Mouse (Mus musculus): ENCODE measurements around the gene Dnajc17.

Gene Dnajc17

DNA sequence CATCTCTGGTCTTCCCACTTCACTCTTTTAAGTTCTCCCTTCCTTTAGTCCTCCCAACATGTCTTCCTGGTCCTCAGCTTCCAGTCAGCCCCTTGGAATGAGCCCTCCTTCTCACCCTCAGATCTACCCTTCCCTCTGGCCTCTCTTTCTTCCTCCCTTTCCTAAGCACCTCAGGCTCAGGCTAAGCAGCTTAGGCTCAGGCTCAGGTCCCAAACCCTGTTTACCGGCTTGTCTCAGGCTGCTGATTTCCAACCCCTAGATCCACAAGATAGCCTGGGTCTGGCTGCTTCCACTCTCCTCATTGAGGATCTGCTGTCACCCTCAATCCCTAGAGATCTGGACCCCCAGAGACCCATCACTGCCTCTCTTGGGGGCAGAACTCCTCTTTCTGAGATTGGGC is 10.5 kb downstream of the Dnajc17 start:
- in situ Hi-C loops (cut with MboI) = no loop called here

DNA sequence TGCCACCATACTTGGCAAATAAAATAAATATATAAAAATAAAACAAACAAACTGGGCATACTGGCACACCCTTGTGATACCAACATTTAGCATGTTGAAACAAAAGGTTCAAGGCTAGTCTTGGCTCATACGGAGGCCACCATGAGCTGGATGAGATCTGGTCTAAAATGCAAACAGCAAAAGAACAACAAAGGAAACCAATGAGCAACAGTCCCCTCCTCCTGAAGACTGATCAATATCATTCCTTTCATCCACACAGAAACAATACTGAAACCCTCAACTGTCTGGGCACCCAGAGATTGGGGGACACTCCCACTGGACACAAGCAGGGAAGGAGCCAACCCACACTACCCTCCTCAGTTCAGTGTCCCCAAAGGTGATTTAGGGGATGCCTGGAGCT is 11.1 kb downstream of the Dnajc17 start:
- in situ Hi-C loops (cut with MboI) = no loop called here

DNA sequence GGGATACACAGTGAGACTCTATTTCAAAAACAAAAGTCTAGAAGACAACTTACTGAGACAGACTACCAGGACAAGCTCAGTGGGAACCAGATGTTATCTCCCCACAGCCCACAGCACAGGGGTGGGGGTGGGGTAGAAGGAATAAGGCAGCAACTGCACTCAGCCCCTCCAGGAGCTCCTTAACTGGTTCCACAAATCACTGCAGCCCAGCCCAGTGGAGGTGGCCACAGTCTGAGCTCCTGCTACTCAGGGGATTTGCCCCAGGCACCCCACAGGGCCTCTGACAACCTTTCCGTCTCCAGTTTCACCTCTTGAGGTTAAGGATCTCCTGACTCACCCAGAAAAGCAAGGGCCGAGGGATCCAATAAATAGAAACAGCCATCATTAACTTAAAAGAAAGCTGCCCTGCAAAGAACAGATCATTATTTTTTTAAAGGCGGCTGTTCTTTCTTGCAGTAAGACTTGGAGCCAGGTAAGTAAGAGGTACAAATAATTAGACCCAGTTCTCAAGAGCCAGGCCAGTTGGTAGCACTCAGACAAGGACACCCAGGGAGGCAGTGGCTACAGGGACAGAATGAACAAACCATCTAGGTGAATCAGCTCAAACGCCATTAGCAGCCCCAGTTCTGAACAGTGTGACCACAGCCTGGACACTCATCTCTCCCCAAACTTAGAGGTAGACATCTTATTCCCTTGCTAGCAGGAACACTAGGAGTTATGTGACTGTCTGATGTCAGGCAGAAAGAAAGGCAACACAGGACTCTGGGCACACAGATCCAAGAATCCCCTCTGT is 12.1 kb downstream of the Dnajc17 start:
- in situ Hi-C loops (cut with MboI) = no loop called here

DNA sequence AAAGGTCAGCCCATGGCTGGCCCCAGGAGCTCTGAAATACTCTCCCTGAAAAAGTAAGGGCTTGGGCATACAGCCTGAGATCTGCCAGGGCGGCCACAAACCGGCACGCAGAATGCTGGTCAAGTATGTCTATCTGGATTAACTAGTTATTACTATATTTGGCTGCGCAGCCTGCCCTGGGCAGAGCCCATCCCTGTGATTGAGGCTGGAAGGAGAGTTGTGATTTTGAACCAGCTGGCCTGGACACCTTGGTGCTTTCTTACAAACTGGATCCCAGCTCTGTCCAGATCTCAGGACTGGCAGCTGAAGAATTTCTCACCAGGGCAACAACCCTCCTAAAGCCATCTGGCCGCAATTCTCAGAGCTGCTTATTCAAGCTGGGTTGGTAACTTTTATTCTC is 14.5 kb downstream of the Dnajc17 start:
- in situ Hi-C loops (cut with MboI) = no loop called here

DNA sequence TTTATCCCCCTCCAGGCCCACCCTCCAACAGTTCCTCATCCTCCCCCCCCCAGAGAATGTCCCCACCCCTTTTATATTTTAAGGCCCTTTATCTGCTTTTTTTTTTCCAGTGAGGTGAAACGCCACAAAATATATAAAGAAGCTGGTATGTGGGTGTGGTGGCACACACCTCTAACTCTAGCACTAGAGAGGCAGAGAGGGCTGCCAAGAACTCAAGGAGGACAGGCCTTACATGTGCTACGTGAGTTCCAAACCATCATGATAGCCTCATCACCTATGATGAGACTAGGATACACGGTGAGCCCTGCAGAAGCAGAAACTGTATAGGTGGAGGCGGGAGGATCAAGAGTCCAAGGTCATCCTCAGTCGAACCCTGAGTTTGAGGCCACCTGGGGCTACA is 17.6 kb downstream of the Dnajc17 start:
- in situ Hi-C loops (cut with MboI) = no loop called here

DNA sequence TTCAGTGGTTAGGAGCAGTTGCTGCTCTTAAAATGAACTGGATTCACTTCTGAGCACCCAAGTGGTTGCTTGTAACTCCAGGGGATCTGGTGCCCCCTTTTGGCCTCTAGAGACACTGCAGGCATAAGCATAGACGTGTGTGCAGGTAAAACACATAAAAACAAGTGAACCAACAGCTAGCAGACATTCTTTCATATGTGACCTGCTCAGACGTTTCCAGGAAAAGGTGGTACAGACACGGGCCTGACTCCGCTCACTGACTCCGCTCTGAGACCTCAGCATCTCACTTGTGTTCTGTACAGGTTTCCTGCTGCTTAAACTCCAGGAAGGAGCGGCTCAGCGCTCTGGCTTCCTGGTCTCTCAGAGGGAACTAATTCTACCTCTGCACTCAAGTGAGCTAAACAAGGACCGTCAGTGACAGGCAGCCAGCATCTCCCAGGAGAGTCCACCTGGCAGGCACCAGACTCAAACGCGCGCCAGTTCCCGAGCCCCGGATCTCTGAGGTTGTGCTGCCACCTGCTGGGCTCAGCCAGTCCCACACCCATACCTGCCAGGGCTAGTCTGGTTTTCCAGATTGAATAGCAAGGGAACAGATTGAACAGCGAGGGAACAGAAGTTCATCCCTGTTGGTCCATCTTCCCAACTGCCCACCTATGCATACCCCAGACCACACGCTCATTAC is 19.4 kb downstream of the Dnajc17 start:
- in situ Hi-C loops (cut with MboI) = loop anchor here (10.0 kb wide), 1 partner anchor 144 kb away; the partner anchor contains the start of gene Knl1

DNA sequence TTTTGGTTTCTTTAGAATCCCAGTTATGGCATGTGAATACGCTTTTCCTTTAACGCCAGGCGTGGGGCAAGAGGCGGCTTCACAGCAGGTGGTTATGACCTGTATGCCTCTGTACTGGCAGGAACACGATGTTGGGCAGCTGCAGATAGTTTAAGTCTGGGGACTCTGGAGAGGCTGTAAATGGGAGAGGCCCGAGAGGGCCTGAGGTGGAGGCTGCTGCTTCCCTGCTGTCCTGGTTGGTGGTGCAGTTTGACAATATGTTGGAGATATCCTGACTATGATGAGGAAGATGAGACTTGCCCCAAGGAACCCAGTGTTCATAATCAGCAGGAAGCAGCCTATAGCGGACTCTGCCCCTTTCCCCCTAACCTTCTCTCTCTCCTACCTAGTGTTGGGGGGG is 25.7 kb downstream of the Dnajc17 start:
- in situ Hi-C loops (cut with MboI) = loop anchor here (10.0 kb wide), 1 partner anchor 138 kb away; the partner anchor contains the start of gene Knl1

DNA sequence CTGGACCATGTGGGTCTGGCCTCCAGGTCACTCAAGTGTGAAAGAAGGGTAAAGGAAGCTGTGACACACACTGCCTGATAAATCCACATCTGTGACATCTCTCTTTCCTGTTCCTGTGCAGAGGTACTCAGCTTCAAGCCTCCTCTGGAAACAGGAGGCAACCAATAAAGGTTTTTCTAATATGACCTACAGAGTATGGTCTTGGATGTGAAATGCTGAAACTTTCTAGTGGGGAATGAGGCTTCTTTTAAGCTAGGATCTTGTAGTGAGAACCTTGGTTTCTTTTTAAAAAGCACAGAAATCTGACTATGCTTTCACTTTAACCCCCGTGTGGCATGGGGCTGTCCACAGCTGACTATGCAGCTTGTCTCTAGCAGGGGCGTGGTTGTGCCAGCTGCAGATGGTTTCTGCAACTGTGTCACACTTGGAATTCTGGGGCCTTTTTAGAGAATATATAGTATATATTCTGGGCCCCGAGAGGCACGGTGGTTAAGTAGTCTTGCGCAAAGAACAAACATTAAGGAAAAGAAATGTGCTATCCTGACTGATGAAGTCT is 31.1 kb downstream of the Dnajc17 start:
- in situ Hi-C loops (cut with MboI) = no loop called here

DNA sequence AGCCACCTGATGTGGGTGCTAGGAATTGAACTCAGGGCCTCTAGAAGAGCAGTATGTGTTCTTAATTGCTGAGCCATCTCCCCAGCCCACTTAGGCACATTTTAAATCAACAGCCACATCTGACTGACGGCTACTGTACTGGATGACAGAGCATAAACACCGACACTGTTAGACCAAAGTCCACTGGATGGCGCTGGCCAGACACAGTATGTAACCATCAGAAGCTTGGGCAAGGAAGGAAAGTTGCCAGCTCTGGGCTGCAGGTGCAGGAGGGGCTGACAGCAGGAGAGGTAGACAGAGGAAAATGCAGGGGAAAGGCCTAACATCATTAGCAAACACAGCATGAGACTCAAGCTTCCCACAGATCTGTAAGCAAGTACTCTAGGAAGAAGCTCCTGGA is 31.8 kb downstream of the Dnajc17 start:
- in situ Hi-C loops (cut with MboI) = no loop called here

DNA sequence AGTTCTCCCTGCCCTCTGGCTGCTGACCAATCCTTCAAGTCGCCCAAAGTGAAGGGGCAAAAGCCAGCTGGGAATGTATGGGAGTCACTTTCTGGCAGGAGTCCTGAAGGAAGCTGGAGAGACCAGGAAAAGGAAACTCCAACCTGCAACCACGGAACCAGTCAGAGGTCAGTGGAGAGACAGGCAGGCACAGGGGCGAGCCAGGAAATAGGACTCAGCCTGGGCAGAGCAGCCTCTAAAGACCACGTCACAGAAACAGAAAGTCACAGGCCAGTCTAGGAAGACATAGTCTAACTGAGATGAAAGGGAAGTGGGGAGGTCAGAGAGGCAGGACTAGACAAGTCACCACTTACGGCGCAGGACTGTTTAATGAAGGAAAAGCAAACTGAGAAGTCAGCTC is 33.0 kb downstream of the Dnajc17 start:
- in situ Hi-C loops (cut with MboI) = no loop called here

DNA sequence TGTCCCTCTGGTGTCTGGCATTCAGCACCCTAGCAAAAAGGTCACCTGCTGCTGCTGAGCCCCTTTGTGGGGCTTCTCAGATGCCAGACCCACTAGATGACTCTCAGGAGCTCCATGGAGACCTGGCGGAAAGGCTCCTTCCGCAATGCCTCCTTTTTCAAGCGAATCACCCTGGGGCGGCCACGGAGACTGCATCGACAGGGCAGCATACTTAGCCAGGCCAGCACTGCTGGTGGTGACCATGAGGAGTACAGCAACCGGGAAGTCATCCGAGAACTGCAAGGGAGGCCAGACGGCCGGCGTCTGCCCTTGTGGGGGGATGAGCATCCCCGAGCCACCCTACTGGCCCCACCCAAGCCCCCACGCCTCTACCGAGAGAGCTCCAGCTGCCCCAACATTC is 33.7 kb downstream of the Dnajc17 start:
- in situ Hi-C loops (cut with MboI) = no loop called here

DNA sequence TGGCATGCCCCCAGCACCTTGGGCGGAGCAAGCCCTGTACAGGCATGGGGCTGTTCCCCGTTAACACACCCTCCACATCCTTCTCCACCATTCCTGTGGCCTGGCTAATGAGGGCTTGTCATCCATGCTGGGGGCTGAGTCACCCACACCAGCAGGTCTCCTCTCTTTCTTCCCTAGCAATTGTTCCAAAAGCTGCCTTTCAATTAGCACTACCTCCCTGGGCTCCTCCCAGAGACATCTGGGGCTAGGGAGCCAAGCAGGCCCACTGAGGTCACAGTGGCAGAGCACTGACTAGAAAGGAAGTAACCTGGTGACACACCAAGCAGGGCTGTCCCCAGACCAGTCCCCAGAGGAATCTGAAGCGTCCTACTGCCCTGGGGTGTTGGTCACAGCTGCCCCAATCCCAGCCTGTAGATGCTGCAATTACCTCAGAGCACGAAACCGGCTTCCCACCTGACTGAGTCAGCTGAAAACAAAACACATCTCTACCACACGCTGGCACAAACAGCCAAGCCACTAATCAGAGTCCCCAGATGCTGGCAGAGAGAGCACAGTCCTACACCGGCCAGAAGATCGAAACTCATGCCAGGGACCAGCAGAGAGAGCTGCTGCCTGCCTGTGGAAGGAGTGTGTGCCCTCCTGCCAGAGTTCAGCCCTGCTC is 34.5 kb downstream of the Dnajc17 start, which contains the start of gene Gm14137:
Gene Gm14137, plus strand, starts transcription at position 519 of the 661 bp plus-strand sequence.
- in situ Hi-C loops (cut with MboI) = no loop called here

DNA sequence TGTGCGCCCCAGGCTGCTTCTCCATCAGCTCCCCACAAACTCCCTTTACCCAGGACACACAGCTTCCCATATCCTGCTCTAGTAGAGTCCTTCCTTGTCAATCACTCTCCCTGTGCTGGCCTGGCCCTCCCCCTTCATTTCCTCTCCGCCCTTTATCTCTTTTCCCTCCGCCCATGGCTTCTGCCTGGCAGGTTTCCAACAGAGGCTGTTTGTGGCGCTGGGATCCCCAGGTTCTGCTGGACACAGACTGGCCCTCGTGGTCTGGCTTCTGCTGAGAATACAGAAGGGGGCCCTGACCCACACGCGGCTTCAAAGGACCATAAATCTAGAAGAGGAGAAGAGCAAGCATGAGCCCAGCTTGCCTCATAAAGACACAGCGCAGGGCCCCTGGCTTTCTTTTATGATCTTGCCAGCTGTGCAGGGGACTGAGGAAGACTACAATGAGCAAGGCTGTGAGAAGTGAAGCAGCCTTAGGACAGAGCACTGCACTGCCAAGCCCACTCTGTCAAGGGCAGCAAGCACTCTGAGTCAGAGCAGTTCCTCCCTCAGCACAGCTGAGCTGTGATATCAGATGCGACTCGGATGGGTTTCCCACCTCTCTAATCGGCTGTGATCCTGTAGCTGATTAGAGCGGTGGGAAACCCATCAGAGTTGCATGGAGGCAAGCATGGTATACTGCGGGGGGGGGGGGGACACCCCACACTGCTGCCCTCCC is 35.6 kb downstream of the Dnajc17 start:
- in situ Hi-C loops (cut with MboI) = no loop called here

DNA sequence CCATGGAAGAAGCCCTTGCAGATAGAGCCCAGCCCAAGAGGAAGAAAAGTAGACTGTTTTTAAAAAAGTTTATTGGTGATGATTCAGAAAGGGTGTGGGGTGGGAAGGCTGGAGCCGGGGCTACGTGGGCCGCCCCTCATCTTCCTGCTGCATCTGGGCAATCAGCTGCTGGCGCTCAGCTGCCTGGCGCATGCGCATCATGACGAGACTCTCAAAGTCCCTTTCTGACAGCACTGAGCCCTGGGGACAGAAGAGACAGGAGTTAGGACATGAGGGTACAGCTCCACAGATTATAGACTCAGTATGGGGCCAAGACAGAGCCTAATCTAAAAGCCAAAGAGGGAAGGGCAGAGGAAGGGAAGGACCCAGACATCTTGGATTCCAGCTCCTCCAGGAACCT is 36.1 kb downstream of the Dnajc17 start:
- in situ Hi-C loops (cut with MboI) = no loop called here

DNA sequence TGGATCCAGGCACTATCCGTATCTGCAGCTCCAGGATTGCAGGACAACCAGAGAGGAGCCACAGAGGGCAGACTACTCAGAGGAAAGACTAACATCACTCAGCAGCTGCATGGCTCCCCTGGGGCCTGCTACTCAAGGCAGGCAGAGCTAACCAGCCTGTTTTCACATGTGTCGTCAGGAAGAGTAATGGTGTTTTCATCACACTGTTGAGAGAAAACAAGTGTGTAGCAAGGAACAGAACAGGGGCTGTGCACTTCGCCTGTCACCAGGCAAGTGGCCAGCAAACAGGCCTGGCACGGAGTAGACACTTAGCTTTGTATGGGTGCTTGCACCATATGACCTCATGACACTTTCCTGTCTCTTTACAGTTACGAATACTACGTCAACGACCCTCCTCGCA is 37.0 kb downstream of the Dnajc17 start:
- in situ Hi-C loops (cut with MboI) = no loop called here

DNA sequence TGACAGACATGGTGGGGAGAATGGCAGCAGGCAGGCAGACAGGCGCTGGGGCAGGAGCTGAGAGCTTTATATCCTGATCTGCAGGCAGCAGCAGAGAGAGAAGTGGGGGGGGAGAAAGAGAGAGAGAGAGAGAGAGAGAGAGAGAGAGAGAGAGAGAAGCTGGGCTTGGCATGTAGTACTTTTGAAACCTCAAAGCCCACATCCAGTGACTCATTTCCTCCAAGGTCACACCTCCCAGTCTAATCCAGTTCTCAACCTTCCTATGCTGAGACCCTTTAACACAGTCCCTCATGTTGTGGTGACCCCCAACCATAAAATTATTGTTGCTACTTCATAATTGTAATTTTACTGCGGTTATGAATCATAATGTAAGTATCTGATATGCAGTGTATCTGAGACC is 38.3 kb downstream of the Dnajc17 start:
- in situ Hi-C loops (cut with MboI) = no loop called here

DNA sequence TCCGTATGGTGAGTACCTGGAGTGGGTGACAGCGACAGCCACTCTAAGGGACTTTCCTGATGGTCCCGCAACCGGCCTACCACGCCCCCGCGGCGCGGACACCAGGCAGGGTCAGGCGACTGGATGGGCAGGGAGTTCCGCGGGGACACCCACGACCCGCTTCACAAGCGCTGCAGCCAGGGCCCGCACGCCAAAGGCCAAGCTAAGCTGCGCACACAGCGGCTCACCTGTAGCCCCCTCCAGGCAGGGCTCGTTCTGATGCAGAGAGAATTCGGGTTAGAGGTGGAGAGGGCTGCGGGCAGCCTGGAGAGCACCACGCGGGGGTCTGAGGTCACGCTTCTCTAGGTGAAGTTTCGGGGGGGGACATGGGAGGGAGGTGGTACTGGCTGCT is 40.7 kb downstream of the Dnajc17 start:
- in situ Hi-C loops (cut with MboI) = no loop called here

DNA sequence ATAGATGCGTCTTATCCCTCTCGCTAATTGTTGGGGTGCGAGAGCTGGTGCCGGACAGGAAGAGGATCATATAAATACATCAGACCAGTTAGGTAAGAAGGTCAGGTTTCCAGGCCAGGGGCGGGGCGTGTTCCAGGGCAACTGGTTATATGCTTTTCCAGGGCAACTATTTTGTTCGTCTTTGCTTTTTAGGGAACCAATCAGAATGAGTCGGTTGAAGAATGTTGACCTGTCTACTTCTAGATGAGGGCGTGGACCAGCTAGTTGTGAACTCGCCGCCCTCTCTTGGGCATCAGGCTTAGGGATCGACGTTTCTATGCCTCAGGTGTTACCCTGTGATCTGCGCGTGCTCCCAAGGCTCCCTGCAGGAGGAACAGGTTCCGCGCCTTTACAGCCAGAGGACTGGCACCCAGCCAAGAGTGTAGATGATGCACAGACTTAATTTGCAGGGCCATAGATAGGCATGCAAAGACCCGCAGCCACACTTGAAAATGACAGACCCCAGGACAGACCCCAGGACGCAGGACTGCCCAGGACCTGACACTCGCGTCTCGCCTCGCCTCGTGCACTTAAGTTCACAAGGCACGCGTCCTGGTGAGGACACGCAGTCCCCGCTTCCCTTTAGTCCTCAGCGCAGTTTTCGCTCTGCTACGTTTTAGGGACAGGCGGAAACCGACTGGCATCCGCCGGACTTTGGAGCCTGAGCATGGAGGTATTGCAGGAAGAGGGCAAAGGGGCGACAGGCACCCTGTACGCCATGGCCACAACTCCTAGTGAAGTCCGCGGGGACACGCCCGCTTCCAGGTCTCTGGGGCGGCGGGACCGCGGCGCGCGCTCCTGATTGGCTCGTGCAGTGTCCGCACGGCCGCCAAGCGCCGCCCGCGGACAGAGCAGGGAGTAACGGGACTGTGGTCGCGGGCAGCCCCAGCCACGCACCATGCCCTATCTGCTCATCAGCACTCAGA is 41.4 kb downstream of the Dnajc17 start, which contains the start of gene Gchfr:
Gene Gchfr, plus strand, starts transcription at position 873 of the 965 bp plus-strand sequence.
- in situ Hi-C loops (cut with MboI) = no loop called here

DNA sequence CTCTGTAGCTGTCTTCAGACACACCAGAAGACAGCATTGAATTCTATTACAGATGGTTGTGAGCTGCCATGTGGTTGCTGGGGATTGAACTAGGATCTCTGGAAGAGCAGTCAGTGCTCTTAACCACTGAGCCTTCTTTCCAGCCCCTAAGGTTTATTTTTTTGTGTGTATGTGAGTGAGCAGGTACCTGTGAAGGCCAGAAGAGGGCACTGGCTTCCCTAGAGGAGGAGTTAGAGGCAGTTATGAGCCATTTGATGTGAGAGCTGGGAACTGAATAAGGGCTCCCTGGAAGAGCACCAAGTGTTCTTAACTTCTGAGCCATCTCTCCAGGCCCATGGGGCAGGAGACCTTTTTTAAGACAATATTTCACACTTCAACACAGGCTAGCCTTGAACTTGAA is 43.2 kb downstream of the Dnajc17 start:
- in situ Hi-C loops (cut with MboI) = no loop called here

DNA sequence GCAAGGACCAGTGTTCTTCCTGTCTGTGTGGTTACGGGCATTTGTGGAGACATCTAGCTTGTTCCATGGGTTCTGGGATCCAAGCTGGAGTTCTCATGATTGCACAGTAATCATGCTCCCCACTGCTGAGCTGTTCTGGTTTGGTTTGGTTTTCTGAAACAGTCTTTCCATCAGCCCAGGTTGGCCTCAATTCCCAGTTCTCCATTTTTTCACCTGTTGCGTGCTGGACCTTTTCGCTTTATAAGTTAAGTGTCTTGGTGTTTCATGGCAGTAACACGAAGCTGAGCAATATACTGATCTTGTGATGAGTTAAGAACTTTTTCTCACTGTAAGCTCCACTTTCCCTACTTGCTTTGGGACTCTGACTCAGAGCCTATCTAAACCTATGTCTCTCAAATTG is 44.6 kb downstream of the Dnajc17 start:
- in situ Hi-C loops (cut with MboI) = no loop called here

DNA sequence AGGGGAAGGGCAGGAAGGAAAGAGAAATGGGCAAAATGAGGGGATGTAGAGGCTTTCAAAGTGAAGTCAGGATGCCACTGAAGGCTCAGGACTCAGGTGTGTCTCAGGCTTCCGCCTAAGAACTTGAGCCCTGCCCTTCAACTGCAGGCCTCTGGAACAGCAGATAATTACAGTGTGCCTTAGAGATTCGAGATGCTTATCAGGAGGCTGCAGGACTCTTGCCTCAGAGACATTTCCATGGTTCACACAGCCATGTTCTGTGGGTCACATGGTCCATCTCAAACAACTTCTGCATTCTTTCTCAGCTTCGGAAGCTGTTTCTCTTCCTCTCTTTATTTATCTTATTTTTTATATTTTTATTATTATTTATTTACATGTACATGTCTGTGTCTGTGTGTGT is 45.5 kb downstream of the Dnajc17 start:
- in situ Hi-C loops (cut with MboI) = no loop called here
